Mouse (Mus musculus) left cerebral cortex, adult 2 months (tissue): Measurements from ENCODE around the gene Tgfbr2. TPM values are rescaled to one million over a fixed set of nuclear protein-coding genes. Genes with fewer than 3 reads are reported as not detected.
"Not testable (repeated sequence)": the region's sequence is repeated elsewhere in the genome, so short reads cannot be mapped to it uniquely, and the experiment has no call there.

Source experiments
- DNase-seq, 2 experiments: peaks; one replicate each; pipeline ENCODE4 v3.0.0; 2021 to 2022; ENCODE audit warnings: low spot score in 2 of 2, mixed read lengths in 1 of 2; ENCODE audit errors: extremely low spot score in 1 of 2
- H3K27ac ChIP-seq: fragments of 200-600 bp; 2 replicates; pipeline ENCODE4 v1.8.1; 2022
- H3K4me3 ChIP-seq: fragments of 200-600 bp; 2 replicates; pipeline ENCODE4 v1.8.1; 2022
- CTCF ChIP-seq: fragments of 200-600 bp; IDR thresholded peaks from 2 replicates; pipeline ENCODE4 v1.8.1; 2022; ENCODE audit warnings: antibody characterized with exemption, mild to moderate bottlenecking, moderate library complexity
- intact Hi-C: fragments of 180-260 bp; cut with DNase I; formaldehyde crosslinking; loops from one replicate; pipeline ENCODE4 v1.15.1; 2025
- total RNA-seq, 2 experiments: library from RNA; stranded (reverse); gene quantifications; 2 replicates each; pipeline ENCODE4 v1.2.3; 2021

Gene Tgfbr2
- total RNA-seq, 2 experiments from 2014 or later, result 10.3 to 12.6 TPM

DNA sequence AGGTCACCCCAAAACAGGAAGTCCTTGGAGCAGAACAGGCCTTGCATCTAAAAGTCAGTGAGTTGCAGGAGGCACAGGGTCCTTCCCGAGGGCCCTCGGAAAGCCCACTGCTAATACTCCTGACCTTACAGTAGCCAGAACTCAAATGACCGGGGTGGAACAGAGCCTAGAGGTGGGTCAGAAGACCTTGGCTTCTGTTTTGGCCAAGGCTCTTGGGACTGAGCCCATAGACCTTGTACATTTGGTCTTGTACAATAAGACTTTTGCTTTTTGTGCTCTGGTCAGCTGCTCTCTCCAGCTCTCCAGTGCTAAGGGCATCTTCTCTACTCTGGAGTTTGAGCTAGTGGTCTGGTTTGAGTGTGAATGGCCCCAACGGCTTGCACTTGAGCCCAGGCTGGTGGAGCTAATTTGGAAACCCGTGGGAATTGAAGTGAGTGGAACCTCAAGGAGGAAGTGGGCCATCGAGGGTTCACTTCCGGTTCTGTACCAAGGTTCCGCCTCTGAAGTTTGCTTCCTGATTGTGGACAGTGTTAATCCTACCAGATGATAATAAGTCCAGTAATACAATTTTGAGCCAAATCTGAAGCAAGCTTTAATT is 91.3 kb downstream of the Tgfbr2 start:
- no peak for DNase-seq
- no peak for TF ChIP-seq CTCF
- H3K27ac ChIP-seq, result no peak overlapping the region
- intact Hi-C loops, result no loop called here
- H3K4me3 ChIP-seq, result no peak overlapping the region

- no peak for TF ChIP-seq CTCF
- DNase-seq, result no peak
- Histone ChIP-seq H3K27ac (no peak overlapping the region), H3K4me3 (no peak overlapping the region)
- intact Hi-C loops, result no loop called here
These were observed 91.9 kb downstream of the Tgfbr2 start for GRCm38 (mm10) chr9:116083300-116083699.

DNA sequence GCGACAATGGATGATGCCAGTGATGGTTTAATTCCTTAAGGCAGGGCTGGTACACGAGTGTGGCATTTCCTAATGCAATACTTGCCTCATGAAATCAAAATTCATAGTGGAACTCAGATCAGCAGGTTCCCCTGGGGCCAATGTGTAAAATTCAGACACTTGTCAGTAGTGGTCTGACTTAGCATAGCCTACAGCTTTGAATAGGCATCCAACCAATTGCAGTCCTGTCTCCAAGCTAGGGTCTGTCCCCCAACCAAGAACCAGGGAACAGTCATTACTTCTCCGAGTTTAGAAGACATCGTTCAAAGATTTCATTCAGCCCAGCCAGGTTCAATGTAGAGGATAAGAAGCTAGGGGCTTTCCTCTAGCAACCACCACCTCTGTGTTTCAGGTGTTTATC is 93.4 kb downstream of the Tgfbr2 start:
- Histone ChIP-seq H3K4me3 (no peak overlapping the region), H3K27ac (no peak overlapping the region)
- no peak for DNase-seq
- TF ChIP-seq CTCF, result no peak
- intact Hi-C loops, result no loop called here

DNA sequence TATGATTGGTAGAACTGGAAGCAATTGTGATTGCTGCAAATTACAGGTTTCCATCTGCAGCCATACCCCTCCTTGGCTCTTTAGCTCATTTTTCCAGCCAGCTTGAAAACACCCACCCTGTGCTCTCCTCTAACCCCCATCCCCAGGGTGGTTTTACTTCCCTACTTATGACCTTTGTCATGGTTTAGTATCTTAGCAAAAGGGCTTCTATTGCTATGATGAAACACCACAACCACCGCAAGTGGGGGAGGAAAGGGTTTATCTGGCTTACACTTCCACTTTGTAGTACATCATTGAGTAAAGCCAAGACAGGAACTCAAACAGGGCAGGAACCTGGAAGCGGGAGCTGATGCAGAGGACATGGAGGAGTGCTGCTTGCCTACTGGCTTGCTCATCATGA is 97.7 kb downstream of the Tgfbr2 start:
- H3K4me3 ChIP-seq, result no peak overlapping the region
- no peak for DNase-seq
- intact Hi-C loops, result no loop called here
- no peak overlapping the region for H3K27ac ChIP-seq
- TF ChIP-seq CTCF, result no peak

- H3K4me3 ChIP-seq, result no peak overlapping the region
- no peak for TF ChIP-seq CTCF
- DNase-seq, result no peak
- H3K27ac ChIP-seq, result no peak overlapping the region
- intact Hi-C loops, result no loop called here
These were observed 98.2 kb downstream of the Tgfbr2 start for GRCm38 (mm10) chr9:116076946-116077345.

GRCm38 (mm10) chr9:116076163-116076562 is 99.0 kb downstream of the Tgfbr2 start:
- H3K27ac ChIP-seq, result no peak overlapping the region
- intact Hi-C loops, result no loop called here
- no peak for TF ChIP-seq CTCF
- no peak for DNase-seq
- H3K4me3 ChIP-seq, result no peak overlapping the region

DNA sequence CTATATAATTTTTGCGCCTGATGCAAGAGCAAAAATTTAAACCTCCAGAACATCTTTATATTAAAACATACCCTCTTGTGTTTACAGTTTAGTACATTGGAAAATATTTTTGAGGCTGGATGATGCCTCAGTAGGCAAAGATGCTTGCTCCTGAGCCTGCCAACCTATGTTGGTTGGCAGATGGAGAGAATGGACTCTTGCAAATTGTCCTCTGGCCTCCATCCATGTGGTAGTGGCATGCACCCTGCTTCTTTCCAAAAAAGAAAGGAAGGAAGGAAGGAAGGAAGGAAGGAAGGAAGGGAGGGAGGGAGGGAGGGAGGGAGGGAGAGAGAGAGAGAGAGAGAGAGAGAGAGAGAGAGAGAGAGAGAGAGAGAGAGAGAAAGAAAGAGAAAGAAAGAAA is 103.6 kb downstream of the Tgfbr2 start:
- intact Hi-C loops, H3K27ac ChIP-seq, H3K4me3 ChIP-seq, DNase-seq: not testable (repeated sequence)

- no peak overlapping the region for H3K27ac ChIP-seq
- no peak for TF ChIP-seq CTCF
- intact Hi-C loops, result loop anchor here (5.0 kb wide), 1 partner anchor 483 kb away; no protein-coding TSS in a partner anchor
- no peak for DNase-seq
- no peak overlapping the region for H3K4me3 ChIP-seq
These were observed 110.4 kb downstream of the Tgfbr2 start for GRCm38 (mm10) chr9:116064774-116065173.

GRCm38 (mm10) chr9:116060691-116061090 is 114.5 kb downstream of the Tgfbr2 start:
- Histone ChIP-seq H3K4me3 (no peak overlapping the region), H3K27ac (no peak overlapping the region)
- peak; percentile 88 for TF ChIP-seq CTCF
- DNase-seq, result no peak
- intact Hi-C loops, result loop anchor here (2.0 to 5.0 kb wide), 2 partner anchors 324 to 487 kb away; no protein-coding TSS in a partner anchor

GRCm38 (mm10) chr9:116059156-116059555 is 116.0 kb downstream of the Tgfbr2 start:
- peak; percentile 52 for TF ChIP-seq CTCF
- H3K4me3 ChIP-seq, result no peak overlapping the region
- DNase-seq, result no peak
- H3K27ac ChIP-seq, result no peak overlapping the region
- intact Hi-C loops, result no loop called here

DNA sequence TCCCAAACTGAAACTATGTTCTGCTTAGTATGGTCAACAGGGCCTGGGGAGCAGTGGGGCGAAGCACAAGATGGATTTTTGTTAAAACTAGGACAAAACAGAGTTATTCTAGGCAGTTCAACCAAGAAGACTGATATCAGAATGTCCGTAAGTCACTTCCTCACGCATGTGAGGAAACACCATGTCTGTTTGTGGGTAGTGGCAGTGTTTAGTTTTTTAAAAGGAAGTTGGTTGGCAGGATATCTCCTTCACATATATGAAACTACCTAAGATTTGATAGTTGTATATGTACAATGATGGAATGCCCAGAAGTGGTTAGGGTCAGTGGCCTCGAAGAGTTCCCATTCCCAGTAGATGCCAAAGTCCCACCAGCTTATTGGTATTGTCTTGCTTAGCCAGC is 116.7 kb downstream of the Tgfbr2 start:
- intact Hi-C loops, result no loop called here
- Histone ChIP-seq H3K27ac (no peak overlapping the region), H3K4me3 (no peak overlapping the region)
- TF ChIP-seq CTCF, result no peak
- no peak for DNase-seq

DNA sequence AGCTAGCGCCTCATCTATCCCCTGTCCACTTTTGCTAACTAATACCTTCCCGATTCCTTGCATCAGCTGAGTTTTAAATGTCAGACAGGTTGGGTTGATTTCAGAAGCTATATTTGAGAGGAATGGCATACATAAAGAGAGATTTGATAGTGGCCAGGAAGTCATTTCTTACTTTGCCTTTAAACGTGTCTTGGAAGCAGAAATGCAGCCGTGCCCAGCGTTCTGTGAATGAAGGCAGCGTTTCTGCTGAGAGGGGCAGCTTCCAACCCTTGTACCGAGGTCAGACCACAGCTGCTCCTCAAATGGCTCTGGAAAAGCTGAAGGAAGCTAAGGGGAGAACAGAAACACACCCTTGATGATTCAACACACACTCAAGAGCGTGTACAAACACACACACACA is 121.2 kb downstream of the Tgfbr2 start:
- H3K4me3 ChIP-seq, result no peak overlapping the region
- intact Hi-C loops, result no loop called here
- no peak for TF ChIP-seq CTCF
- no peak overlapping the region for H3K27ac ChIP-seq
- DNase-seq, result no peak

DNA sequence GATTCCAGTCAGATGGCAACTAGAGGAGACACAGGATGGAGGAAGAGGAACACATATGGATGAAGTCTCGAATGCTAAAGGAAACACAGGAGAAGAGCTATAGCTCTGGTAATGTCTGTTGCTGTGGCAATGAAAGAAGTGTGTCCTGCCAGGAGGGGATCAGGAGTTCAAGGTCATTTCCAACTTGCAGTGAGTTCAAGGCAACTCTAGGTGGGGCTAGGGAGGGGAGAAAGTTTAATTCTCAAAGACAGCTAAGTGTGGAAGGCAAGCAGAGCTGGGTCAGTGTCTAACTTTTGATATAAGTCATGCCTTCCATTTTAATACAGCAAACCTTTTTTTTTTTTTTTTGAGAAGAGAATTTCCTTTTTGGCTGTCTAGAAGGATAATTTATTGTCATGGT is 125.2 kb downstream of the Tgfbr2 start:
- Histone ChIP-seq H3K4me3 (no peak overlapping the region), H3K27ac (no peak overlapping the region)
- peak; percentile 7 for TF ChIP-seq CTCF
- DNase-seq, result no peak
- intact Hi-C loops, result no loop called here

- TF ChIP-seq CTCF, result peak; percentile 98
- Histone ChIP-seq H3K4me3 (no peak overlapping the region), H3K27ac (no peak overlapping the region)
- DNase-seq, result peak; percentile 86 to 96
- intact Hi-C loops, result loop anchor here (2.0 to 5.0 kb wide), 4 partner anchors 159 to 954 kb away; partner anchors contain the start of gene Stt3b
These were observed 133.4 kb downstream of the Tgfbr2 start for GRCm38 (mm10) chr9:116041787-116042186.
